Mouse (Mus musculus) monocyte, adult 2 months (primary cell): ENCODE results near the gene Kcnip4.
A peak's percentile ranks its signal among the peaks of the same experiment; 100 is the strongest.

Experiments
- DNase-seq, 2 experiments: peaks; one replicate each; pipeline ENCODE4 v3.0.0; 2022; ENCODE audit warnings: low spot score in 2 of 2, low read depth in 1 of 2

The Kcnip4 gene

DNA sequence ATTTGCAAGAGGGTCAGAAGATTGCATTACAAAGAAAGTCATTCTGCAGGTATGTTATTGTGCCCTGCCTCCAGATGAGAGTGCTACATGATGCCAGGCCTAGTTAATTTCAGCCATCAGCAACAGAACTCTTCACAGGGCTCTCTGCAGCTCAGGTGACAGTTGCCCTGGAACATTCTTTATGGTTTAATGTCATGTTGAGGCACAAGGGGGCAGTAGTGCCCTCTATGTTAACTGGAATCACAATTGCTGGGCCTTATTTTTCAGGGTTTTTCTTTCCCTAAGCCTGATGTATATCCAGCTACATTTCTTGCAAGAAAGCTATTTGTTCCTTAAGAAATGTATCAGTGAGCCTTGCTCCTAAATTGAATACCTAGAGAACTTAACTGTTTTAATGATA, 1094.2 kb downstream of the Kcnip4 start:
- no peak for DNase-seq

DNA sequence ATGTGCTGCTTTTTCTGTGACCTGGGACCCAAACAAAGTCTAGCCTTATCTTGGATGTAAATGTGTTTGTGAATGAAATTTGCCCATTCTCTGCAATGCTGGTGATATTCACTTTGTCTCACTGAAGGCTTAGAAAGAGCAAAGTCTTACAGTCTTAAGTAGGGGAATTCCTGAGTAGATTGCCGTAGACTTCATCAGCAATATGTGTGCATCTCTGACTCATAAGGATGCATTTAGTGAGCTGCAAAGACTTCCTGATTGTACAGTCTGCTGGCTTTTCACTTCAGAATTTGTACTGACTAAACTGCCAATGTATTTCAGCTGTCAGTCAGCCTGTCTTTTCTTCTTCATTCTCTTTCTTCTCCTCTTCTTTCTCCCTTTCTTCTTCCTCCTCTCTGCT, 1102.8 kb downstream of the Kcnip4 start:
- no peak for DNase-seq

DNA sequence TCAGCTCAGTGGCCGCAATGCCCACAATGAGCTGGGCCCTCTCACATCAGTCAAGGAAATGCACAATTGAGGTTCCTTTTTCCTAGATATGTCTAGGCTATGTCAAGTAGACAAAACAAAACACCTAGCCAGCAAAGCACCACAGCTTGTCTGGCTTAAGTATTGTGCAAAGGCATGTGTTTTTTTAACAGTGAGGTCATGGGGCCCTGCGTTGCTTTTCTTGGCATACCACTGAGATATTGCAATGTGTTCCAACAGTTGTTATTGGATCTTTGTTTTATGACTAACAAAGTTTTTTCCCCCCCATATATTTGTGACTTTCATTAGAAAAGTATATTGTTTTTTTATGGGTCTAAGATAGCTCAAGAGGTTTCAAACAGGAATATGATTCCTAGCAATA, 1105.0 kb downstream of the Kcnip4 start:
- no peak for DNase-seq

DNA sequence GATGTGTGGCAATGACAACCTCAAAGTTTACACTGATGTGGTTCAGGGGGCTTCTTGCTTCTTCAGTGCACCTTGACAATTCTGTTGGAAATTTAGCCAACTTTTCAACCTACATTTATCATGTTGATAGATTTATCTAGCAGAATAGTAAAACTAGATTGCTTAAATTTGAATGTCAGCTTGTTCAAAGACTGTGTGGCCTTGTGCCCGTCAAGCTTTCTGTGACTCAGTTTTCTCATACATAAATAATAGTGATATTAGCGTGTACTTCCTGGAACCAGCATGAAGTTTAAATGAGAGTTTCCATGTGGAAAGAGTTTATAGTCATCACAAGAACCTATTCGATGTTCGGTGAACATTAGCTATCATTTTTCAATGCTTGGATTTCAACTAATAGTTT, 1112.4 kb downstream of the Kcnip4 start:
- no peak for DNase-seq

DNA sequence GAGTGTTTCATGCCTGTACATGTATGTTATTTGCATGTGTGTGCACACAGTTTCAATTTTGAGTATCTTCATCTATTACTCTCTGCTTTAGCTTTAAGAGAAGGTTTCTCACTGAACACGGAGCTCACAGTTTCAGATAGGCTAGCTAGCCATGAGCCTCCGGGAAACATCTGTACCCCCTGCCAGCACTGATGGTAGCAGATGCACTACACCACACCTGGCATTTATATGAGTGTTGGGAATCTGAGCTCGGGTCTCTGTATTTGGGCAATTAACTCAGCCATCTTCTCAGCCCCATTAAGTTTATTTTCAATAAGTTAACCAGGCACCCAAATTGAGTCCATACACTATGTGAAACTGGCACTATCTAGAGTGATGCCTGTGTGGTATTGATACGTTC, 1113.2 kb downstream of the Kcnip4 start:
- DNase-seq = no peak

DNA sequence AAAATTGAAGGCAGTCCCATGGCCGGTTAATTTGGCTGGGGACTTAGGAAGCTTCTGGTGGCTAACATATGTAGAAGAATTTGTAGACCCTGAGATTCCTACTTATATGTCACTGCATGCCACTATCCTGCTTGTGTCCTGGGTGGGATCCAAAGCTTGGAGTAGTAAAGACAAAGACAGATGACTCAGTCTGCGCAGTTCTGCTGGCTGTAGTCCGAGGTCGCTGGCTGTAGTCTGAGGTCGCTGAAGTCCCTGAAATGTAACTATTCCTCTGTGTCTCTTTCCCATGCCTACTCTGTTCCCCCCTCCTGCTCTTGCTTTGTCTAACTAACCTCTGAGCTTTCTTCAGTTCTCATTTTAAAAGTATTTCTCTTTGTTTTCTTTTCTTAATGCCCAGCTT, 1114.4 kb downstream of the Kcnip4 start:
- no peak for DNase-seq

DNA sequence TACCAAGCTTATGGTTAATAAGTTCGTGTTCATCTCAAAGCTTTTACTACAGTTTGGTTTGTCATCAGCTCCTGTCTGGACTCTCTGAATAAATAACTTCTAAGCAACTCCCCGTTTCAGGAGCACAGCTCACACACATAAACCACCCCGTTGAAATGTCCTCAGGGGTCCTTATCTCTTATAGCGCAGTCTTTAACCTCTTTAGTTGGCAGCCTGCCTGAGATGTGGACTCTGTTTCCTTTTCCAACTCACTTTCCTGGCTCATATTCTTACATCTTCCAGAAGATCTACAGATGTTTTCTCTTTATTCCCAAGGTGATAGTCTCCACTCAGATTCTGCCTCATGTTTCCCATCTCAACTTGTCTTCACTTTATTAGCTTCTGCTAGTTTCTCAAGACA, 1116.4 kb downstream of the Kcnip4 start:
- DNase-seq = no peak

DNA sequence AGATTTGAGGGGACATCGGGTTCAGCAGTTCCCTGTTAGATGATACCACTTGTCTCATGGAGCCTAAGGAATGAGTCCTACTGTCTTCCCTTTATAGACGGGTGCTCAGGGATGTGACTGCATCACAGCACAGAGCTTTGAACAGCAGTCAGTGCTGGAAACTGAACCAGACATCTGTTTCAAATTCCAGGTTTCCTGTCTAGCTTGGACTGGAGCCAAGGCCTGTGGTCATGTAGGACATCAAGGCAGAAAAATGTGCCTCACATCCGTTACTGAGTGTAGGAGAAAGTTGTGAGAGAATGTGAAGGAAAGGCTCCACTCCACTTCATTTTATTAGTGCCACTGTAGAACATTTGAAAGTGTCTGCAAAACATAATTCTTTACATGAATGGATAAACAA, 1122.2 kb downstream of the Kcnip4 start:
- no peak for DNase-seq

DNA sequence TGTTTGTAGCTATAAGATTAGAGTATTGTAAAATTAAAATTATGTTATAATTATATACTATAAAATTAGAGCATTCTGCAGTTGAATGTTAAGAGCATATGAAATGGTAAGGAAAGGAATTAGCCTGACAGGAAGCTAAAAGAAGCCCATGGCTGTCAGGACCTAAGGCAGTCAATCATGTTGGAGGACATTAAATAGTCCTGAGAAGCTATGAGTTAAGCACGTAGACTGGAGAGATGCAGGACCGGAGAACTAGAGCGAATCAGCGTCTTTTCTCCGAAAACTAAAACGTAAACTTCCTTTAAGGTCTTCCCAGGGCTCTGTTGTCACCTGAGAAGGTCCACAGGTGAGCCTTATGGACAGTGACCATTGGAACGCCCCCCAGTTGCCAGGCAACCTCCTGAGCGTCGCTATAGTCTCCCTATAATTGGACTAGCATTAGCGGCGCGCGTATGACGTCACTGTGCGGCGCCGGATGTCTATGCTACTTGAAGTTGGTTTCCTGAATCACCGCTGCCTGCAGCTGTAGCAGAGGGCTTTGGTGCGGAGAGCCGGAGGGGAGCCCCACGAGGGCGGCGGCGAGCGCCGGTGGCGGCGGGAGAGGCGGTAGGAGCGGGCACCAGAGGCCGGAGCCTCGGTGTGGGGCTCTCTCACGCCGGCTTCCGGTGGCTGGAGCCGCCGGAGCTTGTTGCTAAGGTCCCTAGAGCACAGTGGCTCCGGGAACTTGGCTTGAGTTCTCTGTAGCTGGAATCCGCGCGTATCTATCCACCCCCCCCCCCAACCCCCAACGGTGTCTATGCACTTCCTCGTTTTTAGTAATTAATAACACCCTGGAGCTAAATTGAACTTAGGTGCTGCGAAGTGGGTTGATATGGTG, 1152.6 kb downstream of the Kcnip4 start:
- peak; percentile 60 to 81 for DNase-seq

DNA sequence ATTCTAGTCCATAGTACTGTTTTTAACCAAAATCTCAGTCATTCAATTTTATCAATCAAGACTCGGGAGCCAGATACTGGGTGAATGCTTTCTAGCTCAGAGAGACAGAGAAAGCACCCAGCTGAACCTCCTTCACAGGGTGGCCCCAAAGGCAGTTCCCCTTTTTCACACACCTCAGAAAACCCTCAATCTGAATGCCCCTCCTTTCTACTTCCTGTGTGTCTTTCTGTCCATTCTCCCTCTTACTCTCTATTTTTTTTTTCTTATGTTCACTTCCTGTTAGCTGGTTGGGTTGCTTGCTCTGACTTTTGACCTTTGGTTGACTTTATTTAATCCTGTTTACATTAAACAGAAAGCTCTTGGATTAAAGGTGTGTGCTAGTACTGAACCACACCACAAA, 1175.4 kb downstream of the Kcnip4 start:
- DNase-seq = no peak

DNA sequence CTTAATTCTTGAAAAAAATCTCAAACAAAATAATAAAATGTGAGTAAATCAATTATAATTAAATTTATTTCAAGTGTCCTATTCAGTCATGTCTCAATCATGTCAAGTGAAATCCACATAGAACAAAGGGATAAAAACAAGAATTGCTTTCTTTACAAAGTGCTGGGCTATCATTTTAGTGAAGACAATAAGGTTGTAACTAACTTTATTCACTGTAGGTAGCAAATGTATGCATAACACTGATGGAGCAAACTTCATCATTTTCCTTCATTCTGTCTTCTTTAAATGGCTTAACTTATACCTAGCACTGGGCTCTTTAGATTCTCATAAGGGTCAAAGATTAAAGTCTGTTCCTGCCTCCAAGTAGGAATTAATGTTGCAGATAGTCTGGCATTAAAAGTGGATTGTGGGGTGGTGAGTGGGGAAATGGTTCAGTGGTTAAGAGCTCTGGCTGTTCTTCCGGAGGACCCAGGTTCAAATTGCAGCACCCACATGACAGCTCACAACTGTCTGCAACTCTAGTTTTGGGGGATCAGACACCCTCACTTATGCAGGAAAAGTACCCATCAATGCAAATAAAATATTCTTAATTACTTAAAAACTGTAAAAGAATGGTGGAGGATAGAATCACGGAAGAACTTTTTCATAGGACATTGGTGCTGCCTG, 1178.6 kb downstream of the Kcnip4 start:
- DNase-seq = no peak

DNA sequence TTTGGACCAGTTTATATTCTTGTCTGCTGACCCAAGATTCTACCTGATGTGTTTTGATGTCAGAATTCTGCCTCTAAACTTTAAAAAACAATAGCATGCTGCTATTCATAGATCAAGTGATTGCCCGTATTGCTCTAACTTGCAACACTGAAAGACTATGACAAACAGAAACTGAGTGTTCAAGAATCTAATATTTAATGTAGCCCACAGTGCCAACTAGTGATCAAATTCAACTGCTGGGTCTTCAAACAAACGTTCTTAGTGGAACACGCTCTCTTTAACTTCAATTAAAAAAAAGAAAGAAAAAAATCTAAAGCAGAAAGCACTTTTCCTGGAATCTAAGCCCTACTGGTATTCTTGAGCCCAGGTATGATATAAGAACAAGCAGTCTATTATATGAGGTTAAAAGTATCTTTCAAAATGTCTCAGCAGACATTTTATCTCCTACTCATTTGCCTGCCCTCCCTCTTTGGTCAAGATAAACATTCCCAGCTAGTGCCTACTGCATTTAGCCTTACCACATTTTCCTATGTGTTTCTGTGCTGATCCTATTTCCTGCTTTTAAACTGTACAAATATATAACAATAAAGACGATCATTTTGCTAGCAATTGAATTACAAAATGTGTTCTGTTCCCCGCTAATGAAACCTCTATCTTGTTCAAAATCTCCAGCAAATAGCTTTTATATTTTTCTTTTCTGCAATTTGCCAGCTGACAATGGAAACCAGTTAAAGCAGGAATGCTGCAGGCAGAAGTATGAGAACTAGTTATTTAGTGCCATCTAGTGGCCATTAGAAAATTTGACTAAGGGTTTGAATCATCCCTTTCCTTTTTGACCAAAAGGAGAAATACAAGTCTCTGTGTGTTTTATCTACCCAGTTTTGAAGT, 1179.4 kb downstream of the Kcnip4 start:
- no peak for DNase-seq

DNA sequence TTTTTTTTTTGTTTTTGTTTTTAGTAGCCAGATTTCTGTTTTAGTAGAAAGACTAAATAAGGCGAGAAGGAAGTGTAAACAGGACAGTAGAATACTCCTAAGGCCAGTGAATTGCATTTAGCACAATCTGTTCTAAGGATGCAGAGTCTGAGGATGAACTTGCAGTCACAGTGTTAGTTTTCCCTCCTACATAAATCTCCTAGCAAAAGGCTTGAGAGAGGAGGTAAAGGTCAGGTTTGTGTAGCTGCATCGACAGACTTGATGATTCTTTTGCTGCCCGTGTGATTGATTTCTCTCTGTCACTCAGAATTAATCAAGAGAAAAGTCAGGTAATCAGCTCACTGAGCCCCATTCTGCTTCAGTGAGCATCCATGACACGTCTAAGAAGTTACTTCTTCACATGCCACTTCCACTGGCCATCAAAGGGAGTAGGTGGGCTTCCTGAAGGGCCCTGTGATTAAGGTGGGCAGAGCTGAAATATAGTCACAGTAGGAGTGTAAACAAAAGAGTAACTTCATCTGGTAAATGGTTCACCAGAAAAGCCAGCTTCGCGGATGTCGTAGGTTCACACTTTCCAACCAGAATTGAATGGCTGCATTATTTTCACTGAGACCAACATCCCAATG, 1183.8 kb downstream of the Kcnip4 start:
- DNase-seq = no peak
